Mouse (Mus musculus): Measurements from ENCODE around the gene Kdm6b.

- no peak for TF ChIP-seq CTCF (IDR thresholded peaks at IDR 0.05; ENCODE audit: low read depth)
- TF ChIP-seq EP300 (optimal IDR thresholded peaks at IDR 0.05), result no peak
Observed at GRCm38 (mm10) chr11:69437291-69437690, 23.8 kb upstream of the Kdm6b start.
